Mouse (Mus musculus) ZHBTc4 (cell line): ENCODE data around the gene Plcl1.

Experiments used
- DNase-seq: peaks from one replicate; pipeline ENCODE4 v3.0.0-alpha.2; 2011; ENCODE audit warnings: low read depth, low spot score

The Plcl1 gene

DNA sequence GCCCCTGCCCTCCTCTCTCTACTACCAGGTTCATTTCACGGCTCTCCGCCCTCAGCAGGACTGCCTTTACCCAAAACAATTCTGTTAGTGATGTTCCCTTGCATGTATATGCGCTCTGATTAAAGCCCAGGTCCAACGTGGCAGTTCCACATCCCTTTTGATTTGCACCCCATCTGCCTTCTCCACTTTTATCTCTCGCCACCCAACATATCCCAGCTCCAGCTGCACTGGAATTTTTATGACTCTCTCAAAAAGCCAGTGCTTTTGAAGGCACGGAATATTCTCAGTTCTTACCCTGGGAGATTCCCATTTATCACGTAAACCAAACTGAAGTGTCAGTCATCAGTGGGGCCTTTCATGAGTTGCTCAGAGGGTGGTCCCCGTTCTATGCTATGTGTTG lies 200.7 kb downstream of the Plcl1 start:
- no peak for DNase-seq

DNA sequence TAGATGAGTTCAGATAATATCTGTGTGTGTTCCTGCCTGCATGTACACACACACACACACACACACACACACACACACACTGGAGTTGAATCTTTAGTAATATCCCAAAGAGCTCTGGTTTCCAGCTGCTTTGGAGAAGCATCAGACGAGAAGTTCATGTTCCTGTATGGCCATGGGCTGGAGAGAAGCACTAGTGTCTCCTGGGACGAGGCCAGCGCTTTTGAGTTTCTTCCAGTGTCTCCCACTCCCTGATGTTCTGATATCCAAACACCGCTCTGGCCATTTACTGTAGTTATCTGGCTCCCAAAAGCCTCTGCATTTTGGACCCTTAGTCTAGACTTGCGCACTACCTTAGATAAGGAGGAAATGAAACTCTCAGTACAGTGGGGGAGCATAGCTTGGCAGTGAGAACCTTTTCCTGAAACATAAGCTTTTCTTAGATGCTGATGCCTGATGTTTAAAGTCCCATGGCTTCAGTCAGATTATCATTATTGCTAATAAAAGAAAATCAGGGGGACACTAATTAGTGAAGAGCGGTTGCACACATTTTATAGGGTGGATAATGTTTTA lies 207.1 kb downstream of the Plcl1 start:
- DNase-seq: no peak

DNA sequence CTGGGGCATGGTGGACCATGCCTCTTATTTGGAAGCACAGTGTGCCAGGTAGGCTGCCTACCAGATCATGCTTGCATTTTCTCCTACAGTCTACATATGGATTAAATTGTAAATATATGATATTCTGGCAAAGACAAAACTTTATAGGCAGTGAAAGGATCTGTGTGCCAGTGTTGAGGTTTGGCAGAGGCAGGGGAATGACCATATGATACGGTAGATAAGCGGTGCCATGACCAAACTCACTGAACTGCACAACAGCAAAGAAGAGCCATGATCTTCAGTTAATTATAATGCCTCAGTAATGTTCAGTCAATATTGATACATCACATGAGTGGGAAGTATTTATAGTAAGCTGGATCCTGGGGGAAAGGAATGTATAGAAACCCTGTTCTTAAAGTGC lies 212.1 kb downstream of the Plcl1 start:
- DNase-seq: no peak

DNA sequence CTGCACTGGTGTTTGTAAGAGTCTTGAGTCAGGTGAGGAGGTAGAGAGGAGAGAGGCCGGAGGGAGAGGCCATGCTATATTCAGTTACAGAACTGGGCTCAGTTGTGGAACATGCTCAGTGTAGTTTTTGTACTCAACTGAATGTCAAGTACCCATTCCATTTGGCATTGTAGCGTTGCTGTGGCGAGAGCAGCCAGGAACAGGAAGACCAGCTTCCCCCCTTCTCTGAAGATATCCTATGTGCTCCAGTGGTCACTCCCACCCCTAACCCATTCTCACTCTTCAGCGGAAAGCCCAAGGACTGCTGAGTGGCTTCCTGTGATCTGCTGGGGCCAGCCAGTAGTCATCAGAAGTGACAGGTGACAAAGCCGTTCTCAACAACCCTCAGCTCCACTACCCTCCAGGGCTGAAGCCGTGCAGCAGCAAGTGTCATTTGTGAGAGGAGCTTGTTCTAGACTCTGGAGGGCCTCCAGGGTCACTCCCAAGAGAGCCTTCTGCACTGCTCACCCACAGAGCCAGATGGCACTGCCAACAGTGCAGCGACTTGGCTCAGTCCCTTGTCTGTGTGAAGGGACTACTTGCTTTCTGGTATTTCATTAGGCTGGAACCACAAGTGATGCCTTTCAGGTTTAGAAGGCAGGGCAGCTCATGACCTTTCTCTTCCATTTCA lies 213.0 kb downstream of the Plcl1 start:
- DNase-seq: no peak

DNA sequence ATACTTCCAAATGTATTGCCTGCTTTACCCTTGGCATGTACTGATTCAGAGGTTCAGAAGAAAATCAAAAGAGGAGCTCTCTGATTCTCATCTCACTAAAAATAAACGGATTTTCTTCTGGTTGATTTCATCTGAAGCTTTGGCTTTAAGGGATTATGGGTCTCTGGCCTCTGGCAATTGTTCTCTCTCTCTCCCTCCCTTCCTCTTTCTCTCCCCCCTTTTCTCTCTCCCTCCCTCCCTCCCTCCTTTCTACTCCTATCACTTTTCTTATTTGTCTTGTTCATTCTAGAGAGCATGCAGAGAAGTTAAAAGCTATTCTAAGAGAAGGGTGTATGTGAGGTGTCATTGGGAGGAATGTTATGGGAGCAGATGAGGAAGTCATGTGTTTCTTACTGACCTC lies 225.8 kb downstream of the Plcl1 start:
- DNase-seq: no peak

DNA sequence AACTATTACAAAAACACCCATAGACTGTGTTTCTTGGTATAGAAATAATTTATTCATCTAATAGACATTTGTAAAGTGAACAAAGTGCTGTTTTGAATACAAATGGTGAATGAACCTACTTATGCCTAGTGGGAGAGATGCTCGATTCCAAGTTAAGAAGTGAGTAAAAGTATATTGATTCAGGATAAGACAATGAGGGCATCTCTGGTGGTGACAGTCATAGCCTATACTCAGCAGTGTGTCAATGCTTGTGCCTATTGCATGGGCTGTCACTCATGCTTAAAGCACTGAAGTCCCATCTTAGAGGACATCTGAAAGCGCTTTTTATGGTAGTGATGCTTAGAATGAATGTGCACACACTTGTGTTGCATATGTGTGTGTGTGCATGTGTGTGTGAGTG lies 226.3 kb downstream of the Plcl1 start:
- no peak for DNase-seq

DNA sequence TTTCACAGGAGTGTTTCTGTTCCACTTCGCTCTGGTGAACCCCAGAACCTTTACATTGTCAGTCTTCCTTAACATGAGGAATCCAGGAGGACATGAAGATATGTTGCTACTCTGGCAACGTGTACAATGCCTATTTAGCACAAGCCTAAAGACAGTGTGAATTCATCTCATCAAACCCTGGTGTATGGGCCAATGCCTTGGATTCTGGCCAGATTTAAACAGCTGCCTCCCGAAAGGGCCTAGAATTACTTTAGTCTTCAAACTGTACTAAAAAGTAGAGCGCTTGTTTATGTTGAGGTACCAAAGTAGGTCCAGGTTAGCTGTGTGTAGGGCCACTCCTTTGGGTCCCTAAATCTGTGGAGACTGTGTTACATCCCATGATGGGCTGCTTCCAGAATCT lies 227.6 kb downstream of the Plcl1 start:
- no peak for DNase-seq

DNA sequence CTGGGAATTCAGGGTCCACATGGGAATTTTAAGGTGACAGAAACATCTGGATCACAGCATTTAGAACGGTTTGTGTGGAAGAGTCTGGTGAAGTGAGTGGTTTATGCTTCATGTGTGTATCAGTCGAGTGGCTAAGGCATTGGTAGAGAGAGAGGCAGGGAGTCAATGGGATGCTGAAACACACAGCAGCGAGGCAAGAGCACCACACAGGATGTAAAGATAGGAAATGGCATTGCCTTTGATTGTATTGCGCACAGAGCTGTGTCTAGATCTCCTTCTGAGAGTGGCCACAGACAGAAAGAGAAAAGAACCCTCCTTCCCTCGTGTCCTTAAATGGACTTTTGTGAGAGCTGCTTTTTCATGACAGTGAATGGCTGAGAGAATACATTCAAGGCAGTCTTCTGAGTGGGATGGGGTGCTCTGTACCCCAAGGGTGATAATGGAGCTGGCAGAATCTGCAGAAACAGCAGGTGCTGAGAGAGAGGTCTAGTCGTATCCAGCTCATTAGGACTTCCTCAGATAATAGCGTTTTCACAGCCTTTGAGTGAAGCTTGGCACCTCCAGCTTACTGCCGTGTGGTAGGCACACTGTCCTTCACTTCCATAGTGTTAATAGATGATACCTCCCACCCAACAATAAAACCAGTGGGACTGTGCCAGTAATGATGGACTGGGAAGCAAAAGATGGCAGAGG lies 253.9 kb downstream of the Plcl1 start:
- DNase-seq: no peak

DNA sequence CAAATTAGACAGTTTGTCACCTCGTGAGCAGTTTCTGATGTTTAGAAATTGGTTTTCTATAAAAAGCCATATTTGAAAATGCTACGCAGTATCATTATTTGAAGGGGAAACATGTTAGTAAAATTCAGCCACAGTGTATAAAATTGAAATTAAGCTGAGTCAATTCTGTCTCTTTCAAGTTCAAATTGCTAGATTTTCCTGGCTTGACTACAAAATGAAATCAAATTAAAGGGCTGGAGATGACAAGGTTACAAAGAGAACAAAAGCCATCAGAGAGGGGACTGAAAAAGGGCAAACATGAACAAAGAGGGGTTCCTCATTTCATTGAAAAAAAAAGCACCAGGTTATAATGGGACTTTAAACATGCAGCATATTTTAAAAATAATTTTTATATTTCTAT lies 255.7 kb downstream of the Plcl1 start:
- DNase-seq: no peak

DNA sequence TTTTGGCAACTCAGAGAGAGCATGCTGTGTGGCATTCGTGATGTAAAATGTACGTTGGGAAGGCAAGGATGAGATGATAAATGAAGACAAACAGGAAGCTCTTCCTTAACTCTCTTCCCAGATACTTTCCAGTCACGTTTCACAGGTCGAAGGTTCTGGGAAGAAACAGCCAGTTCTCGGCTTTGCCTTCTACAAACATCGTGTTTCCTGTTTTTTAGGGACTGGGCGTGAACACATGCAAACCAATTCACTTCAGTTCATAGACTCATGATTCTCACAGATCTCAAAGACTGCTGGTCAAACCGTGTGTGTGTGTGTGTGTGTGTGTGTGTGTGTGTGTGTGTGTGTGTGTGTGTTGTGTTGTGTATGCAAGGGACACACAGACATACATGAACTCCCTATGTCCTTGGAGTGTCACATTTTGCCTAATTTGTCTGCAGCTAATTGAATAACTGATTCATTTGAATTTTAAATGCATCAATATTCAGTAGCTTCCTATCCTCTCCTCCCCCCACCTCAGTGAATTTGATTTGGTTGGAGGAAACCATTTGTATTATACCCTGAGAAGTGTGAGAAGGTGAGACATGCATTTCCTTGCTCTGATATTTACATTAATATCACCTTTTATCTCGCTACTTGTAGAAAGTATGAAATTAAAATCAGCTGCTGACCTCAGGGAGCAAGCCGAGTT lies 259.6 kb downstream of the Plcl1 start:
- no peak for DNase-seq

DNA sequence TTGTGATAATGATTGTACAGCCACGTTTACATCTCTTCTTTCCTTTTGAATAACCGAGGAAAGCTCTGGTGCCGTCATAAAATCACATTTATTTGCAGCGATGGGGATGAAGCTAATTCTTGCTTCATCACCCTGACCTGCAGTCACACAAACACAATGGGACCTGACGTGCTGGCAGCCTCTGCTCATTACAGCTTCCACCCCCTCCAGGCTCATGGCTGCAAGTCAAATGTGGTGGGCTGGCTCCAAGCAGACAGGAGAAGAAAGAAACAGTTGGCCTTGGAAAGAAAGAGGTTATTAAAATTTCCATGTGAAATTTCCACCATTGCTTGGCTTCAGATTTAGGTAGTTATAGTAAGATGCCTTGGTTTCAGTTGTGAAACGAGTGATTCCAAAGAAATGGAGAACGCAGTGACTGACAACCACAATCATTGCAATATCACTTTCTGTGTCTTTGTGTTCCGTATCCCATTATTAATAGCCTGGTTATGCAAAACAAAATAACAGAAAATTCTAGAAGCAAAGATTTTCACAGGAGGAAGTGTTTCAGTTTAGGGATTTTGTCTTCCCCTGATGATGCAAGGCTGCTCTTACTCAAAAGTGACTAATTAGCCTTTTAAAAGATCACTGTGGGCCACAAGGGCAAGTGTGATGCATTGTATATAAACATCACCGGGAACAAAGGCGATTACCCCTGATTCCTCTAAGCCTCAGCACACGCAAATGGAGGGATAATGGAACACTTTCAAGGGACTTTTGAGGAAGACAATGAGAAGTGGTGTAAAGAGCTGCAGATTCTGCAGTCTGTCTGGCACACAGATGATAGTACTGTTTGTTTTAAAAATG lies 260.3 kb downstream of the Plcl1 start:
- DNase-seq: peak; percentile 2

DNA sequence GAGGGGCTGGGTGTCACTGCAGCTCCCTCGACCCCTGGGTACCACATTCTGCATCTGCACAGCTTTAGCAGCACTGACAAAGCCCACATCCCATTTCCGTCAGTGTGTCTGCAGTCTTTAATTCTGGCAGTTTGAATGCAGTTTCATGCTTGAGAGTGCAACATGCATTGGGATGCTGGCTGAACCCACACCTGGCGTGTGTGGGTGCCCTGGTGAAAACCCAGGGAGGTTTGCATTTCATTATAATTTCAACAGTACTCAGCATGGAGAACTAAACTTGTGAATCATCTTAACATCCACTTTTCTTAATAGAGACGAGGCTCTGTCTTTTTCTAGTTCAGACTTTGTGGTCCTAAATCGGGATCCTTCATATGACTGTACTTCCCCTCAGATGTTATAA lies 261.1 kb downstream of the Plcl1 start:
- no peak for DNase-seq

DNA sequence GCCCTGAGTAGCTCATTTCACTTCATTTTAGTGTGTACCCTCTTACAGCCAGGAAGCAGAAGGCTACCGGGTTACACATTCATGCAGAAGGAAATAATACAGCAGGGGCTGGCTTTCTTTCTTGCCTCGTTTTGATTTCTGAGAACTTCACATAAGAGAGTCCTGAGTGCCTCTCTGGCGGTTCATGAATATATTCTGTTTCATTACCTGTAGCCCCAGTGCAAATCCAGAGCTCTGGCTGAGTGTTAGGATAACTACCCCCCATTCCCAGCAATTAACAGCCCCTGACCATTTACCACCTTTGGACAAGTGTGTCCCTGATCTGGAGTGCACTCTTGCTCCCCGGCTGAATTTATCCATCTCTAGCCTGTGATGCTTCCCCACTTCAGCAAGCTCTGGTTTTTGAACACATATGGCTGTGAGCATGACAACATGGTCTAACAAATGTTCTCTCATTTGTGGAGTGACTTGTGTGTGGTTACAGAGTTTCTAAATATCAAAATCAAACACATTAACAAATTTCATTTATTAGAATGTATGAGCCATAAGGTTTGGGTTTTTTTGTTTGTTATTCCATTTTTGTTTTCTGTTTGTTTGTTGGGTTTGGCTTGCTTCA lies 263.0 kb downstream of the Plcl1 start:
- DNase-seq: no peak

DNA sequence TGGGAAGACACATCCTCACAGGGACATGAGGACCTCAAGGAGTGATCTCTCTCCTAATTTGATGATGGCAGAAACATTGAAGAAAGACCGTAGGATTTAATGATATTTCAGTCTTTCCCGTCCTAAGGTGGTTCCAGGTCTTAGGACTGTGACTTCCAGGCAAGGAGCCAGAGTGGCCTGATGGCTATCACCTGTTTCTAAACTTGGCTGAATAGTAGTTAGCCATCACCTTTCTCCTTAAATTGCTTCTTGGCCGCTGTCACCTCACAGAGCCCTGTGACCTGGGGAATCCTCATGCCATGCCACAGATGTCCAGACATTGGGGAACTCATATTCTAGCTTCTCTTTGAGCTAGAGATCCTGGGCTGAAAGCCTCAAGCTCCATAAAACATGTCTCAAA lies 277.0 kb downstream of the Plcl1 start:
- DNase-seq: no peak

DNA sequence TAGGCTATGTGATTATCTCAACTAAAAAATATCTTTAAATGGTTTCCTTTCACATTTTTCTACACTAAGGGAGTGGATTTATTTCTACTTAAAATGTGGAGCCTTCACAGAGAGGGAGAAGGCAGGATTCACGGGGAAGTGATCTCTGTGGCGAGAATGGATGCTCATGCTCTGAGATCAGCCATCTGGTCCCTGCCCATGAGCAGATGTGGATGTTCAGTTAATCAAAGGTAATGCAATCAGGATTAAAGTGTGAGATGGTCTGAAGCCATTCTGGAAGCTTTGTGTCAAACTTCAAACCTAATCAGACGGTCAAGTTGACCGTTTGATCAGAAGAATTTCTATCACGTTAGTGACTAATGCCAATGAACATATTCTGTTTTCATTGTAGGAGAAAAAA lies 280.5 kb downstream of the Plcl1 start:
- no peak for DNase-seq

DNA sequence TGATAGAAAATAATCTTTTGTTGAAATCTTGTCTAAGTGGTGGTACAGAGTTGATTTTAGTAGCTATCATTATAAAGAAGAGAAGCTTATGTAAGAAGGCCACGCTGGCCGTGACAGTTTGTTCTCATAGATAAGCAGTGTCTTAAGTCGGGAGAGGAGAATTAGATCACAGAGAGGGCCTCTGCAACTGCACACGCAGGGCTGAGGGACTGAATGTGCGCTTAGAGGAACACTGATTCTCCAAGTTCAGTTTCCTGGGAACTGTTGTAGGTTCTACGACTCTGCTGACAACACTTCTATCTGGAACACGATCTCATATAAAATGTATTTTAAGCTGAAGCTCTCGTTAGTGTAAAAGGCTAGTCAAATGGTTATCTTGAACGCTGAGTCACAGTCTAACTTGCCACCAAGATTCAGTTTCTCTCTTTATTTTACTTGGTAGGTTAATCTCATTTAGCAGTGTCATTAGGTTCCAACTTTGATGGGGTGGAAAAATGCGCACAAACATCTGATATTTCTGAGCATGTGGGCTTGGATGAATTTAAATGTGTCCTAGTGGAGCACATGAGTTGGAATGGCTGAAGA lies 288.0 kb downstream of the Plcl1 start:
- DNase-seq: no peak

DNA sequence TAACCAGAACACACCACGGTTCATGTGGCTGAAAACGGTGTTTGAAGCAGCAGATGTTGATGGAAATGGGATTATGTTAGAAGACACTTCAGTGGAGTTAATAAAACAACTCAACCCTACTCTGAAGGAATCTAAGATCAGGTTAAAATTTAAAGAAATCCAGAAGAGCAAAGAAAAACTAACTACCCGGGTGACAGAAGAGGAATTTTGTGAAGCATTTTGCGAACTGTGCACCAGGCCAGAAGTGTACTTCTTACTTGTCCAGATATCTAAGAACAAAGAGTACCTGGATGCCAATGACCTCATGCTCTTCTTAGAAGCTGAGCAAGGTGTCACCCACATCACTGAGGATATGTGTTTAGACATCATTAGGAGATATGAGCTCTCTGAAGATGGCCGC lies 290.5 kb downstream of the Plcl1 start:
- DNase-seq: no peak

DNA sequence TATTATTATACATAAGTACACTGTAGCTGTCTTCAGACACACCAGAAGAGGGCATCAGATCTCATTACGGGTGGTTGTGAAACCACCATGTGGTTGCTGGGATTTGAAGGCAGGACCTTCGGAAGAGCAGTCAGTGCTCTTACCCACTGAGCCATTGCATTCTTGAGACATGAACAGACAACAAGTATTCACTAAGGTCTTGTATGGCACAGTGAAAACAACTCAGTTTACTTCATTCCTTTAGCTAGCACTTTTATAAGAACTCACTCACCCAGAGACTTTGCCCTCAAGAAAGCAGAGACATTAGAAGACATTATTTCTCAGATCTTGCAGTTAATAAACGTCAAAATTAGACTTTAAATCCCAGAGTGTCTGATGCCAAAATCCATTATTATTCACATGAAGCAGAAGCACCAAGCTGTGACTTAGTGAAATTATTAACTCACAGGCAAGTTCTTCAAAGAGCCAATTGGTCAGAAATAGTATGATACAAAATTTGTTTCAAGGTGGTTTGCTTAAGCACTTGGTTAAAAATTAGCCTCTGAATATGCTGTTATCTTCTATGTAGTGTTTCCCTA lies 293.8 kb downstream of the Plcl1 start:
- no peak for DNase-seq

DNA sequence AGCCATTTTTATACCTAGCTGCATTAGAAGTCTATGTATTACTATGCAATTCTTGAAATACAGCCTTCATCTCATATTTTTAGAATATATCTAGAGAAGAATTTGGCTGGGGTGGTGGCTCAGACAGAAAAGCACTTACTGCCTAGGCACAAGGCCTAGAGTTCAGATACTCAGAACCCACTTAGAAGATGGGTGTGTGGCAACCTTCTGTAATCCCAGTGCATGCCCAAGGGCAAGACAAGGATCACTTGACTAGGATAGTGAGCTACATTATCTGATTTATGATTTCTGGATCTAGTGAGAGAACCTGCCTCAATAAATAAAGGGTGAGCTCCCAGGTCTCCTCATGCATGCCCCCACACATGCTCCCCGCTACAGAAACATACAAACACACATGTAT lies 294.3 kb downstream of the Plcl1 start:
- DNase-seq: no peak

DNA sequence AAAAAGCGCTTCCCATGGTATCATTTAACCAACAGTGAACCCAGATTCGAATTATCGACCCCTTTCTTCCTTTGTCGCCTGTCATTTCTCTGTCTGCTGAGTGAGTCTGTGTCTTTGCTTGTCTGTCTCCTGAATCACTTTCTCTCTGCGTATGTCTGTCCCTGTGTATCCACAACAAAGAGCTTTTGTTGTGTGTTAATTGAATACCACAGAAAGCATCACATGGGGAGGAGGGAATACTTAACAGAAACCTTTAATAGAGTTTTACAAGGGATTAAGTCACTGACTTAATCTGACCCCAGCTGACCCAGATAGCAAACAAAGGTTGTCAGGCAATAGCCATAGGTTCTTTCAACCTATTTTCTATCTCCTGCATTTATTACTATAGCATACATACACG lies 295.0 kb downstream of the Plcl1 start:
- DNase-seq: peak; percentile 13

DNA sequence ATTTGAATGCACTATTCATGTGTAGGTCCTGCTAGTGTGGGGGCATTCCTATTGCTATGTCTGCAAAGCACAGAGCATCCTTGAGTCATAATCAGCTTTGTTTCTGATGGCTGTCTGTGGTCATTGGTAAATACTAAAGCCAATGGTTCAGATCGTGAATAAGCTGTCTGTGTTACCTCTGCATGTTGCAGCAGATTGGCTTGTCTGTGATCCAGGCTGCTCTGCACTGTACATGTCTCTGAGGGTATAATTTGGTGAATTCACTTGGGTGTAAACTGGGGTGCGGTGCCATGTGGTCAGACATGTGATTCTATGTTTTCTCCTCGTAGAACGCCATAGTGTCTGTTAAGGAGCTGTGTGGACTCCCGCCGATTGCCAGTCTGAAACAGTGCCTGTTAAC lies 295.9 kb downstream of the Plcl1 start:
- DNase-seq: no peak
